In the genomic region with DNA sequence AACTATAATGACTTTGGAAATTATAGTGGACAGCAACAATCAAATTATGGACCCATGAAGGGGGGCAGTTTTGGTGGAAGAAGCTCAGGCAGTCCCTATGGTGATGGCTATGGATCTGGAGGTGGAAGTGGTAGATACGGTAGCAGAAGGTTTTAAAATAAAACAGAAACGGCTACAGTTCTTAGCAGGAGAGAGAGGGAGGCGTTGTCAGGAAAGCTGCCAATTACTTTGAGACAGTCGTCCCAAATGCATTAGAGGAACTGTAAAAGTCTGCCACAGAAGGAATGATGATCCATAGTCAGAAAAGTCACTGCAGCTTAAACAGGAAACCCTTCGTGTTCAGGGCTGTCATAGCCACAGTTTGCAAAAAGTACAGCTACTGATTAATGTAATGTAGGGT, we compare ENCODE assay signal across 1 mouse cellular context. TPM values are rescaled to one million over a fixed set of nuclear protein-coding genes. Genes with fewer than 3 reads are reported as not detected.
"Had no signal": no experiment of that assay in that cellular context is flagged by ENCODE, and none has a peak within 500 bp of the region (broad histone marks: within the 10 kb centered on the region; RNA-seq: fewer than 3 reads in every experiment).

No protein-coding gene starts in this region.

RNA-seq across cellular contexts. Expression of a gene that starts 24.1 kb away (rescaled TPM):
- total RNA-seq: neutrophil, adult 5-6 weeks had no signal
